Mouse (Mus musculus): ENCODE data around the gene Fhad1. TPM values are rescaled to one million over a fixed set of nuclear protein-coding genes. Genes with fewer than 3 reads are reported as not detected.

The Fhad1 gene
- total and polyA plus RNA-seq, 2 experiments from 2014 or later, result 5.6 to 7.2 TPM

DNA sequence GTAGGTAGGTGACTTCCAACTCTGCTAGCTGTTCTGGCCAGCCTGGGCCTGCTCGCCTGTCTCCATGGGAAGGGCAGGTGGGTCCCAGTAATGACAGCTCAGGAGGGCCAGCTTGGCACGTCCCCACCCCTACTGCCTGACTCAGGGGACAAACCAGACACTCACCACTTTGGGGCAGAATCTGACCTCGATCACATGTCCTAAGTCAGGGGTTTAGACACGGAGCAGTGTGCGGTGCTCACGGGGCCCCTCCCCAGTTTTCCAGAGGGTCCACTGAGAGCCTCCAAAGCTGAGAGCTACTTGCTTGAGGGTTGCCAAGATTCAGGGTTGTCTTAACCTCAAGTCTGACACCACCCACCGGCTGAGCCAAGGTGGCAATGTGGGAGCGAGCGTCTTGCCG, 146.8 kb downstream of the Fhad1 start:
- Histone ChIP-seq H3K27me3 (ENCODE audit: insufficient read depth, low read length) (no peaks in the 10 kb centered on the region), H3K9me3 (ENCODE audit: low read length) (no peaks in the 10 kb centered on the region), H3K4me3 (ENCODE audit: low read depth, low read length) (no peak overlapping the region), H3K36me3 (ENCODE audit: insufficient read depth, low read length) (no peaks in the 10 kb centered on the region; the same call in 1 of the 2 replicates), H3K4me2 (ENCODE audit: low read depth, low read length, poor library complexity, severe bottlenecking) (no peak overlapping the region), H3K9ac (replicated peaks; ENCODE audit: low read length, poor library complexity, severe bottlenecking) (no peak overlapping the region), H3K4me1 (ENCODE audit: insufficient read depth, low read length) (peaks cover 18% of the 10 kb centered on the region; the same call in 1 of the 2 replicates), H3K27ac (ENCODE audit: low read depth, low read length) (no peak overlapping the region)
- TF ChIP-seq CTCF (IDR thresholded peaks at IDR 0.05), result no peak
- no peak for DNase-seq (ENCODE audit: low spot score)
- 73% methylated on average over 10 of the region's 10 CpGs for whole genome bisulfite sequencing
- ATAC-seq (ENCODE audit: low FRiP score), result no peak

GRCm38 (mm10) chr4:141867498-141867897, 147.4 kb downstream of the Fhad1 start:
- Histone ChIP-seq H3K27me3 (ENCODE audit: insufficient read depth, low read length) (no peaks in the 10 kb centered on the region), H3K4me1 (ENCODE audit: insufficient read depth, low read length) (peaks cover 13% of the 10 kb centered on the region; the same call in 1 of the 2 replicates), H3K9me3 (ENCODE audit: low read length) (no peaks in the 10 kb centered on the region), H3K4me2 (ENCODE audit: low read depth, low read length, poor library complexity, severe bottlenecking) (no peak overlapping the region), H3K9ac (replicated peaks; ENCODE audit: low read length, poor library complexity, severe bottlenecking) (peak overlapping the region; percentile 29; the same call in 1 of the 2 replicates), H3K36me3 (ENCODE audit: insufficient read depth, low read length) (no peaks in the 10 kb centered on the region; the same call in 1 of the 2 replicates), H3K27ac (ENCODE audit: low read depth, low read length) (no peak overlapping the region), H3K4me3 (ENCODE audit: low read depth, low read length) (no peak overlapping the region)
- DNase-seq (ENCODE audit: low spot score) (peak; percentile 82), ATAC-seq (ENCODE audit: low FRiP score) (peak; percentile 25; the same call in 1 of the 2 replicates)
- WGBS, result 24% methylated on average over 4 of the region's 4 CpGs
- TF ChIP-seq CTCF (IDR thresholded peaks at IDR 0.05), result no peak

- H3K36me3 ChIP-seq (ENCODE audit: insufficient read depth, low read length), result no peaks in the 10 kb centered on the region; the same call in 1 of the 2 replicates
- no peak overlapping the region for H3K4me2 ChIP-seq (ENCODE audit: low read depth, low read length, poor library complexity, severe bottlenecking)
- no peak for TF ChIP-seq CTCF (IDR thresholded peaks at IDR 0.05)
- H3K27me3 ChIP-seq (ENCODE audit: insufficient read depth, low read length), result no peaks in the 10 kb centered on the region
- H3K9ac ChIP-seq (replicated peaks; ENCODE audit: low read length, poor library complexity, severe bottlenecking), result peak overlapping the region; percentile 29; the same call in 1 of the 2 replicates
- H3K4me1 ChIP-seq (ENCODE audit: insufficient read depth, low read length), result peaks cover 13% of the 10 kb centered on the region; the same call in 1 of the 2 replicates
- H3K4me3 ChIP-seq (ENCODE audit: low read depth, low read length), result no peak overlapping the region
- no peak overlapping the region for H3K27ac ChIP-seq (ENCODE audit: low read depth, low read length)
- ATAC-seq (ENCODE audit: low FRiP score) (no peak), DNase-seq (ENCODE audit: low spot score) (peak; percentile 38)
- WGBS, result 19% methylated on average over 10 of the region's 10 CpGs
- H3K9me3 ChIP-seq (ENCODE audit: low read length), result no peaks in the 10 kb centered on the region
Measured at GRCm38 (mm10) chr4:141866933-141867490, 147.9 kb downstream of the Fhad1 start.

- WGBS, result 84% methylated on average over 5 of the region's 5 CpGs
- no peaks in the 10 kb centered on the region for H3K27me3 ChIP-seq (ENCODE audit: insufficient read depth, low read length)
- H3K27ac ChIP-seq (ENCODE audit: low read depth, low read length), result no peak overlapping the region
- H3K36me3 ChIP-seq (ENCODE audit: insufficient read depth, low read length), result peaks cover 7% of the 10 kb centered on the region
- ATAC-seq (ENCODE audit: low FRiP score), result no peak
- no peak for TF ChIP-seq CTCF (IDR thresholded peaks at IDR 0.05)
- no peak overlapping the region for H3K4me3 ChIP-seq (ENCODE audit: low read depth, low read length)
- H3K9ac ChIP-seq (replicated peaks; ENCODE audit: low read length, poor library complexity, severe bottlenecking), result no peak overlapping the region
- H3K4me1 ChIP-seq (ENCODE audit: insufficient read depth, low read length), result peaks cover 13% of the 10 kb centered on the region; the same call in 1 of the 2 replicates
- no peaks in the 10 kb centered on the region for H3K9me3 ChIP-seq (ENCODE audit: low read length)
- no peak overlapping the region for H3K4me2 ChIP-seq (ENCODE audit: low read depth, low read length, poor library complexity, severe bottlenecking)
- DNase-seq (ENCODE audit: low spot score), result no peak
Measured at GRCm38 (mm10) chr4:141865600-141865999, 149.3 kb downstream of the Fhad1 start.

GRCm38 (mm10) chr4:141865006-141865405, 149.9 kb downstream of the Fhad1 start:
- Histone ChIP-seq H3K27me3 (ENCODE audit: insufficient read depth, low read length) (no peaks in the 10 kb centered on the region), H3K27ac (ENCODE audit: low read depth, low read length) (no peak overlapping the region), H3K4me1 (ENCODE audit: insufficient read depth, low read length) (peaks cover 10% of the 10 kb centered on the region; the same call in 1 of the 2 replicates), H3K4me3 (ENCODE audit: low read depth, low read length) (no peak overlapping the region), H3K36me3 (ENCODE audit: insufficient read depth, low read length) (peaks cover 11% of the 10 kb centered on the region), H3K4me2 (ENCODE audit: low read depth, low read length, poor library complexity, severe bottlenecking) (no peak overlapping the region), H3K9me3 (ENCODE audit: low read length) (no peaks in the 10 kb centered on the region), H3K9ac (replicated peaks; ENCODE audit: low read length, poor library complexity, severe bottlenecking) (no peak overlapping the region)
- 89% methylated on average over 5 of the region's 5 CpGs for WGBS
- no peak for TF ChIP-seq CTCF (IDR thresholded peaks at IDR 0.05)
- ATAC-seq (ENCODE audit: low FRiP score), result no peak
- DNase-seq (ENCODE audit: low spot score), result no peak

- Histone ChIP-seq H3K36me3 (ENCODE audit: insufficient read depth, low read length) (peaks cover 15% of the 10 kb centered on the region), H3K4me2 (ENCODE audit: low read depth, low read length, poor library complexity, severe bottlenecking) (no peak overlapping the region), H3K9ac (replicated peaks; ENCODE audit: low read length, poor library complexity, severe bottlenecking) (no peak overlapping the region), H3K4me1 (ENCODE audit: insufficient read depth, low read length) (peaks cover 10% of the 10 kb centered on the region; the same call in 1 of the 2 replicates), H3K9me3 (ENCODE audit: low read length) (no peaks in the 10 kb centered on the region), H3K27ac (ENCODE audit: low read depth, low read length) (no peak overlapping the region), H3K4me3 (ENCODE audit: low read depth, low read length) (no peak overlapping the region), H3K27me3 (ENCODE audit: insufficient read depth, low read length) (no peaks in the 10 kb centered on the region)
- ATAC-seq (ENCODE audit: low FRiP score) (no peak), DNase-seq (ENCODE audit: low spot score) (no peak)
- 97% methylated on average over 8 of the region's 8 CpGs for WGBS
- TF ChIP-seq CTCF (IDR thresholded peaks at IDR 0.05), result no peak
Measured at GRCm38 (mm10) chr4:141864506-141864905, 150.4 kb downstream of the Fhad1 start.

Measured in midbrain, postnatal 0 days (tissue).